Mouse (Mus musculus) erythroblast, embryonic 14.5 days (primary cell): Measurements from ENCODE around the gene Gm3250.

Experiments
- GATA1 ChIP-seq: IDR thresholded peaks from 2 replicates; pipeline ENCODE4 v1.6.1; 2012; ENCODE audit warnings: low read length, inconsistent platforms, mixed read lengths
- TAL1 ChIP-seq: IDR thresholded peaks from 3 replicates; pipeline ENCODE4 v1.6.1; 2012; ENCODE audit warnings: low read length, inconsistent platforms, mixed read lengths

DNA sequence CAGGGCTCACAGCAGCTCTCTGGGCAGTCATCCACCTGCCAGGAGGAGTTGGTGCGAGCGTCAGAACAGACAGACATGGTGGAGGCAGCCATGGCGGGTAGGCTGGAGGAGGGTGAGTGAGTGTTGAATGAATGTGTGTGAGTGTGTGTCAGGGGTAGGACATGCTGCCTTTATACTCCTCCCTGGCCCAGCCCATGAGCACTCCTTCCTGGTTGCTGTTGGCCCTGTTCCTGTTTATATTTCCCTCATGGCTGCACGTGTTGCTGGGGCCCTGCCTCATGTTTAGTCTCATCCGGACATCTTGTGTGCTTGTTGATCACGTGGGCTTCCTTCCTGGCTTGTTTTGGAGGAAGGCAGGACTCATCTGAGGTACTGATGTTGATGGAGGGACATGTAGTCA lies 44.6 kb upstream of the Gm3250 start, which contains the start of gene Krtap10-4:
- TF ChIP-seq GATA1 (no peak), TAL1 (no peak)
